Mouse (Mus musculus): Measurements from ENCODE around the gene Pla2g7. TPM values are rescaled to one million over a fixed set of nuclear protein-coding genes. Genes with fewer than 3 reads are reported as not detected.

The Pla2g7 gene
- total RNA-seq, 1 experiment from 2014 or later, result 2.0 TPM

GRCm38 (mm10) chr17:43563192-43563987 lies 4.5 kb upstream of the Pla2g7 start:
- ATAC-seq (replicated peaks in 1 of 2; ENCODE audit: insufficient read depth in 1 of 2, low FRiP score in 2 of 2, low TSS enrichment in 1 of 2, low read depth in 1 of 2, poor library complexity in 2 of 2, severe bottlenecking in 2 of 2), result no peak

- ATAC-seq (replicated peaks in 1 of 2; ENCODE audit: insufficient read depth in 1 of 2, low FRiP score in 2 of 2, low TSS enrichment in 1 of 2, low read depth in 1 of 2, poor library complexity in 2 of 2, severe bottlenecking in 2 of 2), result no peak
Measured at GRCm38 (mm10) chr17:43567593-43567991, 306 bp upstream of the Pla2g7 start.

GRCm38 (mm10) chr17:43569287-43569686 lies 1.4 kb downstream of the Pla2g7 start:
- ATAC-seq (replicated peaks in 1 of 2; ENCODE audit: insufficient read depth in 1 of 2, low FRiP score in 2 of 2, low TSS enrichment in 1 of 2, low read depth in 1 of 2, poor library complexity in 2 of 2, severe bottlenecking in 2 of 2), result no peak

DNA sequence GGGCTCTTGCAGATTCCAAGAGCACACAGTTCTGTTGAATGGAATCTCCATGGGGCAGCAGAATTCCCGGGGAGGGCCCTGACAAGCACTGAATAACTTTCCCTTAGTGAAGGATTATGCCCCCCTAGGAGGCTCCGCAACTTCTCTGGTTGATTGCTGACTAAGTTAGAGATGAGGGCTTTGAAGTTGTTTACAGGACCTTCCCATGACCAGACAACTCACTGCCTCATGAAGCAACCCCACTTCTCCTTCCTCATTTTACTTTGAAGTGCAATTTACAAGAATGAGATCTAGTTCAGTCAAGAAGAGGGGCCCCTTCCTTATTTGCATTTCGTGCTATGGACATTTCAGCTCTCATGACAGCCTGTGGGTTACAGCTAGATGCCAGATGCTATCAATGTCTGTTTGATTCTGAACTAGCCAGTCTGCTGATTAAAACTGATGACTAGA lies 5.8 kb downstream of the Pla2g7 start:
- ATAC-seq (replicated peaks in 1 of 2; ENCODE audit: insufficient read depth in 1 of 2, low FRiP score in 2 of 2, low TSS enrichment in 1 of 2, low read depth in 1 of 2, poor library complexity in 2 of 2, severe bottlenecking in 2 of 2), result peak; percentile 46 to 61; a peak in 2 of 4 replicates

- no peak for ATAC-seq (replicated peaks in 1 of 2; ENCODE audit: insufficient read depth in 1 of 2, low FRiP score in 2 of 2, low TSS enrichment in 1 of 2, low read depth in 1 of 2, poor library complexity in 2 of 2, severe bottlenecking in 2 of 2)
Measured at GRCm38 (mm10) chr17:43580456-43580855, 12.6 kb downstream of the Pla2g7 start.

GRCm38 (mm10) chr17:43581012-43581467 lies 13.1 kb downstream of the Pla2g7 start:
- no peak for ATAC-seq (replicated peaks in 1 of 2; ENCODE audit: insufficient read depth in 1 of 2, low FRiP score in 2 of 2, low TSS enrichment in 1 of 2, low read depth in 1 of 2, poor library complexity in 2 of 2, severe bottlenecking in 2 of 2)

GRCm38 (mm10) chr17:43584771-43585170 lies 16.9 kb downstream of the Pla2g7 start:
- ATAC-seq (replicated peaks in 1 of 2; ENCODE audit: insufficient read depth in 1 of 2, low FRiP score in 2 of 2, low TSS enrichment in 1 of 2, low read depth in 1 of 2, poor library complexity in 2 of 2, severe bottlenecking in 2 of 2), result no peak

- no peak for ATAC-seq (replicated peaks in 1 of 2; ENCODE audit: insufficient read depth in 1 of 2, low FRiP score in 2 of 2, low TSS enrichment in 1 of 2, low read depth in 1 of 2, poor library complexity in 2 of 2, severe bottlenecking in 2 of 2)
Measured at GRCm38 (mm10) chr17:43587278-43587677, 19.4 kb downstream of the Pla2g7 start.

DNA sequence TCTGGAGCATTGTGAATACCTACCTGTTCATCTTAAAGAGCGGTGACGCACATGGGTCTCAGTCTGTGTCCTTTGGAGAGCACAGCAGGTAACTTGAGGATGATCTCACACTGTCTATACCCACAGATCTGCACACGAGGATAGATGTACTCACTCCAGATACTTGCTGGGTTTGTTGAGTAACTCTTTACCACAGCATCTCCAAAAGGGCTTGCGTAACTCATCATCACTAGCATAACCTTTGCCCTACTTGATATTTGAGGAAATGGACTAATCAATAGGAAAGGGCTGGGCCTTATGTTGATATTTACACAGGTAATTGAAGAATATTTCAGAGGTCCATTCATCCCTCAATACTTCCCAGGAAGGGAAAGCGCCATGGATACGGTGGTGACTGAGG lies 21.9 kb downstream of the Pla2g7 start:
- ATAC-seq (replicated peaks in 1 of 2; ENCODE audit: insufficient read depth in 1 of 2, low FRiP score in 2 of 2, low TSS enrichment in 1 of 2, low read depth in 1 of 2, poor library complexity in 2 of 2, severe bottlenecking in 2 of 2), result peak in 1 of 2 experiments; percentile 45; a peak in 1 of 4 replicates

GRCm38 (mm10) chr17:43590531-43590930 lies 22.6 kb downstream of the Pla2g7 start:
- no peak for ATAC-seq (replicated peaks in 1 of 2; ENCODE audit: insufficient read depth in 1 of 2, low FRiP score in 2 of 2, low TSS enrichment in 1 of 2, low read depth in 1 of 2, poor library complexity in 2 of 2, severe bottlenecking in 2 of 2)

DNA sequence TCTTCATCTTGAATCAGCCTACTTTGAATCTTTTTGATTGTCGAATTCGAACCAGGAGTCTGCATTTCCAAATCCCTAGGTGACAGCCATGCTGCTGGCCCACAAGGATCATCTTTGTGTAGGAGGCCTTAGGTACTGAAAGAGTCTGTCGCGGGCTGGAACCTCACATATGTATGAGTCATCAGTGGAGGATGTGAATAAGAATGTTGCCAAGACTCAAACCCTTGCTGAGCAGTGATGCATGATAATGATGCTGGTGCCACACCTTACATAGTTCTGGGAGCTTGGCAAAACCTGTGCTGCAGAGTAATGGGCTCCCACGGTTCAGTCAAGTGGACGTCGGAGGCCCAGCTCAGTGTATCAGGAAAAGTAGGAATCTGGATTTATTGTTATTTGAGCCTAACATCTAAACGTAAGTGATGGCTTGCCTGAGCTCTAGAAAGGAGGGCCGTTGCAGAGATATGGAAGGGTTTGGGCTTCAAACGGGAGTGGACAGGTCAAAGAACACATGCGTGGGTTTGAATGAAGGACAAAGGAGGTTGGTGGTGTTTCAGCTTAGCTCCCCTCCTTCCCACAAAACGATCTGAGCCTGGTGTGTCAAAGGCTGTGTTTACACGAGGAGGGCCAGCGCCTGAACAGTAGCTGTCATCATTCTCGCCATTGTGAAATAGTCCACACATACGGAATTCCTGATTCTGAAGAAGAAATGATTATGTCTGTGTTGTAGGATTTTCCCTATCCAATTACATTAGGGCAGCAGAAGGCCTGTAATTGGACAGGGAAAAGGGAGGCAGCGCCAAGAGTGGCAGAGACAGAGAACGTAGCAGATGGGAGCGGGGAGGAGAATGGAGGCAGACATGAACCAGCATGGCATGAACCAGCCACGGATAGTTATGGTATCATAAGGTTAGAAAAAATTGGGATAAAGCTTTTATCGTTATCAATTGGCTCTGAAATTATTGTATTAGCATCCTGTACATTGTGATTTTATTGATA lies 24.7 kb downstream of the Pla2g7 start:
- ATAC-seq (replicated peaks in 1 of 2; ENCODE audit: insufficient read depth in 1 of 2, low FRiP score in 2 of 2, low TSS enrichment in 1 of 2, low read depth in 1 of 2, poor library complexity in 2 of 2, severe bottlenecking in 2 of 2), result no peak

GRCm38 (mm10) chr17:43597742-43598141 lies 29.8 kb downstream of the Pla2g7 start:
- ATAC-seq (replicated peaks in 1 of 2; ENCODE audit: insufficient read depth in 1 of 2, low FRiP score in 2 of 2, low TSS enrichment in 1 of 2, low read depth in 1 of 2, poor library complexity in 2 of 2, severe bottlenecking in 2 of 2), result no peak

DNA sequence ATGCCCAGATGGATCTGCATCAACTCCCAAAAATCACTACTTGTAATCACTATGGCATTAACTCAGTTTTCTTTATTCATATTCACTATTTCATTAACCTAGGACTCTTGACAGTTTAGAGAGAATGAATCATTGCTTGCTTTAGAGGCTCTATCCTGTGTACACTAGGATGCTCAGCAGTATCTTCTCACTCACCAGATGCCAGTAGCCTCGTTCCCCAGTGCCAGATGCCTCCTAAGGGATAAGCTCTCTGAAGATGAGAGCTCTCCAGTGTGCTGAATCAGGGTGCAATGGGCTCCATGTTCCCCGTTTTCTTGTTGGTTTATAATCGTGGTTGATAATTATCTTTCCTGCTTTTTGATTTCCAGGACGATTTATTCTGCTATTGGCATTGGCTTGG lies 30.8 kb downstream of the Pla2g7 start:
- ATAC-seq (replicated peaks in 1 of 2; ENCODE audit: insufficient read depth in 1 of 2, low FRiP score in 2 of 2, low TSS enrichment in 1 of 2, low read depth in 1 of 2, poor library complexity in 2 of 2, severe bottlenecking in 2 of 2), result no peak

GRCm38 (mm10) chr17:43606704-43607103 lies 38.8 kb downstream of the Pla2g7 start:
- peak; percentile 71 to 84; a peak in 1 of 4 replicates for ATAC-seq (replicated peaks in 1 of 2; ENCODE audit: insufficient read depth in 1 of 2, low FRiP score in 2 of 2, low TSS enrichment in 1 of 2, low read depth in 1 of 2, poor library complexity in 2 of 2, severe bottlenecking in 2 of 2)

- ATAC-seq (replicated peaks in 1 of 2; ENCODE audit: insufficient read depth in 1 of 2, low FRiP score in 2 of 2, low TSS enrichment in 1 of 2, low read depth in 1 of 2, poor library complexity in 2 of 2, severe bottlenecking in 2 of 2), result peak in 1 of 2 experiments; percentile 76; a peak in 3 of 4 replicates
Measured at GRCm38 (mm10) chr17:43611586-43611985, 43.7 kb downstream of the Pla2g7 start.

DNA sequence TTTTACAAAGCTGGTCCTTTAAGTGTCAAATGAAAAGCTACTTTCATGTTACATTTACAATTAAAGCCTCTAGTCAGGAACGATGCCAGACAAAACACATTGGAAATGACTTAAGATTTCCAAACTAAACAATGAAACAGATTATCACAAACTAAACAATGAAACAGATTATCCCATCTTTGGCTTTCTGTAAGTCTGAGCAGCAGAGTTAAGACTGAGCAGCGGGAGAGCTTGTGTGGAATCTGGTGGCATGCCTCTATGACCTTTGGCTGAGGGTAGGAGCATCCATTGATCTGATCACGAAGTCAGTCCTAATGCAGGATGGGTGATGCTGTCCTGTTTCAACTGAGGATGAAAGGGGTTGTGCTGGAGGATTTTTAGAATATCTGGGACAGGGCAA lies 44.3 kb downstream of the Pla2g7 start:
- ATAC-seq (replicated peaks in 1 of 2; ENCODE audit: insufficient read depth in 1 of 2, low FRiP score in 2 of 2, low TSS enrichment in 1 of 2, low read depth in 1 of 2, poor library complexity in 2 of 2, severe bottlenecking in 2 of 2), result no peak

- ATAC-seq (replicated peaks in 1 of 2; ENCODE audit: insufficient read depth in 1 of 2, low FRiP score in 2 of 2, low TSS enrichment in 1 of 2, low read depth in 1 of 2, poor library complexity in 2 of 2, severe bottlenecking in 2 of 2), result no peak
Measured at GRCm38 (mm10) chr17:43619156-43619555, 51.3 kb downstream of the Pla2g7 start.

DNA sequence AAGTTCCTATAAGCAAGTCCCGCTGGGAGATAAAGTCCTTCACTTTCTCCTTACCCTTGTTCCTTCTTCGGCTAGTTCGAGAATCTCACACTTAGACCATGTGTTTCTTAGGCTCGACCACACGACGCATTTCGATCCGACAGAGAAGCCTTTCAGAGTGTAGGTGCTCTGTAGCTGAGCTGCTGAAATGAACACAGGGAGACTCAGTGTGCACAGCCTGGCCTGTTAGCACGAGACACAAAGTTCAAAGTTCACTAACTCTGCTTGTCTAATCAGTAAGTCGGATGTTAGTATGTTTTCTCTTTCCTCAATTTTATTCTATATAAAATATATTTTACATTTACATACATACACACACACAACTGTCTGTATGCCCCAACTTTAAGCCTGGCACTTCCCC lies 54.2 kb downstream of the Pla2g7 start:
- no peak for ATAC-seq (replicated peaks in 1 of 2; ENCODE audit: insufficient read depth in 1 of 2, low FRiP score in 2 of 2, low TSS enrichment in 1 of 2, low read depth in 1 of 2, poor library complexity in 2 of 2, severe bottlenecking in 2 of 2)

All from hematopoietic stem cell, adult 5-6 weeks (primary cell).